Mouse (Mus musculus) ES-Bruce4 (cell line): Measurements from ENCODE around the gene Uvrag.

Experiments used
- CTCF ChIP-seq: IDR thresholded peaks from one replicate; pipeline ENCODE4 v1.8.1; 2011; ENCODE audit warnings: low read depth, low read length
- EP300 ChIP-seq: IDR thresholded peaks from 2 replicates; pipeline ENCODE4 v1.6.1; 2011; ENCODE audit warnings: low read depth, low read length; ENCODE audit not compliant: insufficient read depth

GRCm38 (mm10) chr7:99025989-99026388 lies 115.0 kb downstream of the Uvrag start:
- TF ChIP-seq EP300 = no peak
- no peak for TF ChIP-seq CTCF
